Mouse (Mus musculus): Measurements from ENCODE around the gene AC124108.1.

DNA sequence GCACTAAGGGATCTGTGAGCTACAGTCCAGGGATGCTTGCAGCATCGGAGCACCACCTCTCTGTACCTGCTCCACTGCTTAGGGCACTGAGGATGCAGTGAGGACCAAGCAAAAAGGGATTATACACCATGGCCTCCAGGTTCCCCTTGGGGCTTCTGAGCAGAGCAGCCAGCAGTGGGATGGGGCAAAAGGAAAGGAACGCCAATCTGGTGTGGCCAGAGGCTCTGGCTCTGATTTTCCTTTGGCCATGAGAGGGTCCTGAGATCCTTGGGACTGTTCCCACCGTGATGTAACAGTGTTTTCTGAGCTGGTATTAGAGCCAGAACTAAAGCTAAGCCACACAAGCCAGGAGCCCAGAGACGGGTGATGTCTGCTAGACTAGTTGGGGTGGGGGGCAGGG lies 31.6 kb upstream of the AC124108.1 start:
- TF ChIP-seq CTCF (IDR thresholded peaks at IDR 0.05; ENCODE audit: insufficient read depth, low read length) (no peak), POLR2A (IDR thresholded peaks at IDR 0.05; ENCODE audit: borderline replicate concordance, extremely low read depth, low read depth, low read length) (no peak)
